Mouse (Mus musculus) hindbrain, embryonic 11.5 days (tissue): Measurements from ENCODE around the gene Dhx34. TPM values are rescaled to one million over a fixed set of nuclear protein-coding genes. Genes with fewer than 3 reads are reported as not detected.
A peak's percentile ranks its signal among the peaks of the same experiment; 100 is the strongest.

Experiments
- ATAC-seq: fragments of 200-750 bp; cut with Nextera tagmentation; 2 replicates; pipeline ENCODE4 v1.8.0; 2017; ENCODE audit warnings: mild to moderate bottlenecking, moderate TSS enrichment, moderate library complexity; ENCODE audit not compliant: low FRiP score
- DNase-seq: peaks from one replicate; pipeline ENCODE4 v3.0.0-alpha.2; 2015; ENCODE audit warnings: low spot score
- H3K27ac ChIP-seq: fragments of 300-500 bp; sonication (generic); 2 replicates; pipeline ENCODE4 v1.5.1; 2014; ENCODE audit warnings: mild to moderate bottlenecking, low read depth, low read length
- H3K27me3 ChIP-seq: fragments of 300-500 bp; sonication (generic); 2 replicates; pipeline ENCODE4 v1.6.1; 2014; ENCODE audit warnings: mild to moderate bottlenecking, low read length, moderate library complexity, mixed read lengths; ENCODE audit not compliant: control insufficient read depth, insufficient read depth
- H3K36me3 ChIP-seq: fragments of 300-500 bp; sonication (generic); 2 replicates; pipeline ENCODE4 v1.6.1; 2014; ENCODE audit warnings: mild to moderate bottlenecking, low read length, moderate library complexity, mixed read lengths; ENCODE audit not compliant: control insufficient read depth, insufficient read depth
- H3K4me1 ChIP-seq: fragments of 300-500 bp; sonication (generic); replicated peaks from 2 replicates; pipeline ENCODE4 v1.6.1; 2014; ENCODE audit warnings: low read length, mixed read lengths; ENCODE audit not compliant: control insufficient read depth, insufficient read depth
- H3K4me2 ChIP-seq: fragments of 300-500 bp; sonication (generic); replicated peaks from 2 replicates; pipeline ENCODE4 v1.6.1; 2014; ENCODE audit warnings: mild to moderate bottlenecking, low read depth, low read length
- H3K4me3 ChIP-seq: fragments of 300-500 bp; sonication (generic); 2 replicates; pipeline ENCODE4 v1.5.1; 2014; ENCODE audit warnings: low read depth, low read length
- H3K9ac ChIP-seq: fragments of 300-500 bp; sonication (generic); 2 replicates; pipeline ENCODE4 v1.6.1; 2014; ENCODE audit warnings: low read depth, low read length
- H3K9me3 ChIP-seq: fragments of 300-500 bp; sonication (generic); 2 replicates; pipeline ENCODE4 v1.6.1; 2016; ENCODE audit warnings: low read length; ENCODE audit not compliant: control insufficient read depth
- WGBS: fragments of 180-500 bp; shearing (Covaris S2); extraction: QIAGEN DNeasy Blood & Tissue Kit; methylation state at CpG from one replicate; pipeline ENCODE4 v1.1.7; 2014; 5-methylcytosine and 5-hydroxymethylcytosine counted together
- polyA plus RNA-seq: library from polyadenylated mRNA; unstranded; fragments of >200 nt; fragmentation: Nextera tagmentation; extraction: Ambion mirVana; gene quantifications from 2 replicates; pipeline ENCODE4 v1.2.1, GENCODE M21; 2014

Dhx34 gene
- polyA plus RNA-seq, 1 experiment from 2014 or later = 7.9 TPM

DNA sequence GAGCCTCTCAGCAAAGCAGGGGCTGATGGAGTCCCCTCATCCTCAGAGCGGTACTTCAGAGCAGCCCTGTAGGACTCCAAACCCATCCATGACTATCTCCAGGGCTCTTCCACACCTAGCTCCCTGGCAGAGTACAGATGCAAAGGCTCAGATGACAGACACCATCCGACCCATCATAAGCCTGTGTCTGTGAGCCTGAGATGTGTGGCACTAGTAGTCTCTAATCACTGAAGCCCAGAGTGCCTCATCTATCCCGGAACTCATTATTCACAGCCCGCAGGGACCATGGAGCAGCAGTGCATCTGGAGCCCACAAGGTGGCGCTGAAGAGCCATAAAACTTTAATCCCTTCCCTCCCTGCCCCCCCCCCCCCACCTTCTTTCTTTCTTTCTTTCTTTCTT lies 29.5 kb downstream of the Dhx34 start:
- Histone ChIP-seq H3K27ac (no peak overlapping the region), H3K4me2 (no peak overlapping the region), H3K9ac (no peak overlapping the region), H3K9me3 (no peaks in the 10 kb centered on the region), H3K27me3 (no peaks in the 10 kb centered on the region), H3K4me1 (no peaks in the 10 kb centered on the region), H3K36me3 (no peaks in the 10 kb centered on the region), H3K4me3 (no peak overlapping the region)
- 22% methylated on average over 5 of the region's 5 CpGs for WGBS
- ATAC-seq (peak; percentile 71; the same call in 1 of the 2 replicates), DNase-seq (peak; percentile 86)

DNA sequence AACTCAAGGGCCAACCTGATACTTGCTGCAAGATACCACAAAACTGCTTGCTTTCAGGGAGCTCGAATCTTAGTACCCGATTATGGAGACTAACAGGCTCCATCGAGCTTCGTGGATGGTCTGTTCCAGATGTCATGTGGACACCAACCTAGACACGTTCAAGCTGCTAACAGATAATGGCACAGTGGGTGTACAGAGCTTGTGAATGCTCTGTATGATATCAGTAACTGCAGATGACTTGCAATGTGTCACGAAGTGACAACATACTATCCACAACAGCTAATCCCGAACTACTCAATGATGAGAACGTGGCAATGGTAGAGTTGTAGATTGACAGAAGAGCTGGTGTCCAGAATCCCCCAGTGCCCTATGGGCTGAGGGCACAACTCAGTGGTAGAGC lies 34.3 kb downstream of the Dhx34 start:
- ATAC-seq (no peak), DNase-seq (no peak)
- Histone ChIP-seq H3K4me3 (no peak overlapping the region), H3K9me3 (no peaks in the 10 kb centered on the region), H3K27me3 (no peaks in the 10 kb centered on the region), H3K4me2 (no peak overlapping the region), H3K27ac (no peak overlapping the region), H3K9ac (no peak overlapping the region), H3K36me3 (peaks cover 12% of the 10 kb centered on the region; the same call in 1 of the 2 replicates), H3K4me1 (no peaks in the 10 kb centered on the region)
- WGBS = 84% methylated on average over 8 of the region's 8 CpGs

DNA sequence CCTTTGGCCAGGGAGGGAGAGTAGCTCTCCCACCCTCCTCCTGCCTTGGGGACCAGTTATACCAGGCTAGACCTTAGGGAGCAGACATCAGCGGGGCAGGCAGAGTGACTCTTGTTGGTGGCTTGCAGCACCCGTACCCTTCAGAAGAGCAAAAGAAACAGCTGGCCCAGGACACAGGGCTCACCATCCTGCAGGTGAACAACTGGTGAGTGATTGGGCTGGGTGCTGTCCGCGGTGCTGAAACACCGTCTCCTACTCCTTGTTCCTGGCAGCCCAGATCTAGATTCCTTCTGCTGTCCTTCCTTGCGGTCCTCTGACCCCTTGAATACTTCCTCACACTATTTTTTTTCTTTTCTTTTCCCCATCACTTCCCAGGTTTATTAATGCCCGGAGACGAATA lies 38.2 kb downstream of the Dhx34 start:
- Histone ChIP-seq H3K9me3 (no peaks in the 10 kb centered on the region), H3K4me2 (no peak overlapping the region), H3K27me3 (no peaks in the 10 kb centered on the region), H3K9ac (no peak overlapping the region), H3K27ac (no peak overlapping the region), H3K36me3 (peaks cover 22% of the 10 kb centered on the region), H3K4me1 (no peaks in the 10 kb centered on the region), H3K4me3 (no peak overlapping the region)
- ATAC-seq (no peak), DNase-seq (peak; percentile 59)
- WGBS = 37% methylated on average over 8 of the region's 8 CpGs

DNA sequence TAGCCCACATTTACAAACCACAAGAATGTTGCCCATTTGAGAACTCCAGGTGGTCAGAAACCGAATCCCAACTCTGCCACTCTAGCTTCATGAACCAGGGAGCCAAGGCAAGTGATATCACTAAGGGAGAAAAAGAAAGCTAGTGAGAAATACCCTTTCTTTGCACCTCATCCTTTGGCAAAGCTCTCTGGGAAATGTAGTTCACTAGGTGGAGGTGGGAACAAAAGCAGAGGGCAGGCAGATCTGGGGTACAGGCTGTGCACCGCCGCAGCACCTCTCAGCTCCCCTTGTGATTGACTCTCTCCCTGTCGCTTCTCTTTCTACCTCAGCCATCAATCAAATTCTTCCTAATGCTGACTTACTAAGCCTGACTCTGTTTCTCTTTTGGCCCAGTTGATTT lies 43.7 kb downstream of the Dhx34 start:
- Histone ChIP-seq H3K27ac (no peak overlapping the region), H3K9me3 (no peaks in the 10 kb centered on the region), H3K4me1 (peaks cover 12% of the 10 kb centered on the region), H3K27me3 (no peaks in the 10 kb centered on the region), H3K4me3 (no peak overlapping the region), H3K36me3 (peaks cover 15% of the 10 kb centered on the region; the same call in 1 of the 2 replicates), H3K9ac (no peak overlapping the region), H3K4me2 (no peak overlapping the region)
- WGBS = 82% methylated on average over 4 of the region's 4 CpGs
- ATAC-seq (no peak), DNase-seq (no peak)

DNA sequence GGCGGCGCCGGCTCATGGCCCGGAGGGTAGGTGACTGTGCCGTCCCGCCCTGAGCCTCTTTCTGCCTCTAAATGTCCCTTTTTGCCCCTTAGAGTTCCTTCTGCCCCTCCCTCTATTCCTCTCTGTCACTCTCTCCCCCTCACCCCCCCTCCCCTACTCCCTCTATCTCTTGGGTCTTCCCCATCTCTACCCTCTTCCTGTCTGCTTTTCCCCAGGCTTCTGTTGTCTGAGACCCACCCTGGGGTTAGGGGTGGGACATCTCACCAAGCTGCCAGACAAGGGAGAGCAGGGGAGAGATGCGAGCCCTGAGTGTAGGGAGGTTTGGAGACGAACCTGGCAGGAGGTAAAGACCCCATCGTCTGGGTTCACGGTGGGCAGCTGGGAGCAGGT lies 46.3 kb downstream of the Dhx34 start:
- WGBS = 0% methylated on average over 10 of the region's 10 CpGs
- Histone ChIP-seq H3K4me2 (peak overlapping the region; percentile 67), H3K27me3 (no peaks in the 10 kb centered on the region), H3K9ac (peak overlapping the region; percentile 74), H3K27ac (peak overlapping the region; percentile 97), H3K9me3 (no peaks in the 10 kb centered on the region), H3K4me1 (peaks cover 16% of the 10 kb centered on the region), H3K36me3 (peaks cover 15% of the 10 kb centered on the region; the same call in 1 of the 2 replicates), H3K4me3 (peak overlapping the region; percentile 69)
- DNase-seq = no peak
- no peak; the same call in 1 of the 2 replicates for ATAC-seq

DNA sequence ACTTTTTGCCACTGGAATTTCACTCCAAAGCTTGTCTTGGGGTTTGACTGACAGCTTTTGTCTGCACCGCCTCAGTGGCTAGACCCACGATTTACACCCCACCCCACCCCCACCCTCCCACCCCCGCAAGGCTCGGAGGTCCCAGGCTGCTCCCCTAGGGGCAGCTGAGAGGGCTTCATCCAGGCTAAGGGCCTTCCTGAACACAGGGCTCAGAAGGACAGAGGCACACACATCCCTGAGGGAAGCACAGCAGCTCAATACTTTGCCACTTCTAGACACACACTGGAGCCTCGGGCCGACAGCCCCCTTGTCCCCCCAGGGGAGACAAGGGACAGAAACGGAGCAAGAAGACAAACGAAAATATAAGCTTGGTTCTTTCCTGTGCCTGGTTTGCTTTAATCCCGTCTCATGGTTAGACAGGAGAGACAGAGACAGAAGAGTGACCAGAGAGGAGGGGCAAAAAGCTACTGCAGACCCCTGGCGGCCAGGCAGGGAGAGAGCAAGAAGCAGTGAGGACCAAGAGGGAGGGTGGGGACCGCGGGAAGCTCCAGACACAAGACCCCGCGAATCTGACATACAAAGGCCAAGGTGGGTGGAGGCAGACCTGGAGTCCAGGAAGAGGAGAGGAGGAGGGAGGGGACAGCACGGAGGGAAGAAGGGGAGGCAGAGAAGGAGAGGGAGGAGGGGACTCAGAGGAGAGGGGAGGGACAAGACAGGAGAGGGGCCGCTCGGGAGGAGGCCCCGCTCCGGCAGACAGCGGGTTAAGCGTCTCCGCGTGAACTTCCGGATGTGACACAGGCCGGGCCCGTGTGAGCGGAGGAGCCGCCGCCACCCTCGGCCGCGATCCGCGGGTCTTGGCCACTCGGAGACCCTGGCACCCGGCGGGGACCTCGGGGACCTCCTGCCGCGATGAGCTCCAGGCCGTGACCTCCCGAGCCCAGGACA lies 47.0 kb downstream of the Dhx34 start, which contains the start of gene Meis3:
Meis3 (plus strand) TSS at position 494 of the 945 bp plus-strand sequence.
- DNase-seq (peak; percentile 84), ATAC-seq (peak; percentile 81)
- Histone ChIP-seq H3K27ac (peak within 1 kb of the TSS; percentile 97), H3K36me3 (peaks cover 15% of the 10 kb centered on the region; the same call in 1 of the 2 replicates), H3K27me3 (no peaks in the 10 kb centered on the region), H3K4me3 (peak within 1 kb of the TSS; percentile 69), H3K4me1 (peaks cover 16% of the 10 kb centered on the region), H3K4me2 (peak within 1 kb of the TSS; percentile 67), H3K9me3 (no peaks in the 10 kb centered on the region), H3K9ac (peak within 1 kb of the TSS; percentile 74)
- WGBS = under 1% methylated on average over 27 of the region's 42 CpGs

DNA sequence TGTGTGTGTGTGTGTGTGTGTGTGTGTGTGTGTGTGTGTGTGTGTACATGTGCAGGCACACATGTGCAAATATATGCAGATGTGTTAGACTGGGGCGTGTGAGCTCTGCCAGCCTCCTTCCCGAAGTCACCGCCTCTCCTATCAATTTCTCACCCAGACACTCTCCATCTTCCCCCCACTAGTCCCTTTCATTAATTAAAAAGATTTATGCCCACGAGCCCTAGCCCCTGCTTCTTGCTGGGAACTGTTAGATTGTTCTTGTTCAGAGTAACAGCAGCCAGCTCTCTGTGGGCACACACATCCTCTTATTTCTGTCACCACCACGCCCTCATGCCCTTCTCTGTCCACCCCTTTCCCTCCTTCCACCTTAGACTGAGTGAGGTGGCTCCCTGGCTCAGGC lies 48.7 kb downstream of the Dhx34 start:
- 0 out of 2 replicates have a peak, but pooled peaks cover 4% of the 10 kb centered on the region for H3K36me3 ChIP-seq
- DNase-seq = peak; percentile 21
- H3K27me3 ChIP-seq = no peaks in the 10 kb centered on the region
- no peaks in the 10 kb centered on the region for H3K9me3 ChIP-seq
- 31% methylated on average over 5 of the region's 5 CpGs for WGBS
- peaks cover 16% of the 10 kb centered on the region for H3K4me1 ChIP-seq
- H3K4me2 ChIP-seq = peak overlapping the region; percentile 67; the same call in 1 of the 2 replicates
- peak overlapping the region; percentile 97 for H3K27ac ChIP-seq
- H3K9ac ChIP-seq = peak overlapping the region; percentile 60
- ATAC-seq = 0 out of 2 replicates have a peak, but pooled peaks have one; percentile 1
- no peak overlapping the region for H3K4me3 ChIP-seq

DNA sequence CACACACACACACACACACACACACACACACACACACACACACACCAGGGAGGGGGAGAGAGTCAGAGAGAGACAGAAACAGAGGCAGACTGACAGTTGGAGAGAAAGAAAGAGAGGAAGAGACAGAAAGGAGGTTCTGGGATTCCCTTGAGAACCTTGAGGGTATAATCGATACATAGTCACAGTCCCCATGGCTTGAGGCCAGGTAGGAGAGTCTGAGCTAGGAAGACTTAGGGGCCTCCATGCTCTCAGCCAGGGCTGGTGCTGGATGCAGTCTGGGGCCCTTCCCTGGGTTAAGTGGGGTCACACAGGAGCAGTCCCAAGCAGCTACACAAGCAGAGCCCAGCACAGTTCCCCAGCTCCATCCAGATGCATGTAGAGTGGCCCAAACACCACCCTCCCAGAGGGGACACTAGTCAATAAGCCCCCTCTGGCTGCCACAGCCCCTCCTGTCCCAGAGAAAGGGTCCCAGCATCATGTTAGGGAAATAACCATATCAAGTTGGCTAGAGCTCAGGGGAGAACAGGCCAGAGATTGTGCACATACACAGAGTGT lies 49.2 kb downstream of the Dhx34 start:
- DNase-seq (peak; percentile 39), ATAC-seq (peak; percentile 34)
- peak overlapping the region; percentile 97 for H3K27ac ChIP-seq
- no peaks in the 10 kb centered on the region for H3K9me3 ChIP-seq
- H3K4me1 ChIP-seq = peaks cover 16% of the 10 kb centered on the region
- H3K4me3 ChIP-seq = no peak overlapping the region
- H3K36me3 ChIP-seq = 0 out of 2 replicates have a peak, but pooled peaks cover 2% of the 10 kb centered on the region
- 0 out of 2 replicates have a peak overlapping the region, but pooled peaks have one; percentile 21 for H3K4me2 ChIP-seq
- no peaks in the 10 kb centered on the region for H3K27me3 ChIP-seq
- peak overlapping the region; percentile 38 for H3K9ac ChIP-seq
- WGBS = 8% methylated on average over 1 of the region's 1 CpGs
